Mouse (Mus musculus) spleen, adult 2 months (tissue): Measurements from ENCODE around the gene Pcolce2.

ENCODE experiments used
- CTCF ChIP-seq: fragments of 200-500 bp; IDR thresholded peaks from 2 replicates; pipeline ENCODE4 v1.5.1; 2011; ENCODE audit warnings: mild to moderate bottlenecking, inconsistent platforms; ENCODE audit not compliant: insufficient read depth, insufficient read length, insufficient replicate concordance; ENCODE audit errors: extremely low read depth
- POLR2A ChIP-seq: fragments of 200-500 bp; IDR thresholded peaks from 2 replicates; pipeline ENCODE4 v1.6.1; 2011; ENCODE audit warnings: low read depth, low read length, inconsistent platforms

- TF ChIP-seq POLR2A (no peak), CTCF (no peak)
These were observed 38.0 kb upstream of the Pcolce2 start for GRCm38 (mm10) chr9:95599399-95599798.
